Mouse (Mus musculus): ENCODE measurements around the gene Ifi203. TPM values are rescaled to one million over a fixed set of nuclear protein-coding genes. Genes with fewer than 3 reads are reported as not detected.
"Not testable (repeated sequence)": the region's sequence is repeated elsewhere in the genome, so short reads cannot be mapped to it uniquely, and the experiment has no call there.

Ifi203 gene
- polyA plus RNA-seq, 1 experiment from 2014 or later = 0.66 TPM

- ATAC-seq (ENCODE audit: low FRiP score, low read depth); H3K27me3 ChIP-seq (replicated peaks); H3K4me1 ChIP-seq; H3K9me3 ChIP-seq; H3K4me3 ChIP-seq; H3K4me2 ChIP-seq (replicated peaks); H3K36me3 ChIP-seq; H3K27ac ChIP-seq; H3K9ac ChIP-seq: not testable (repeated sequence)
- WGBS = 91% methylated on average over 2 of the region's 2 CpGs
Measured at GRCm38 (mm10) chr1:173941522-173941921, 950 bp downstream of the Ifi203 start.

DNA sequence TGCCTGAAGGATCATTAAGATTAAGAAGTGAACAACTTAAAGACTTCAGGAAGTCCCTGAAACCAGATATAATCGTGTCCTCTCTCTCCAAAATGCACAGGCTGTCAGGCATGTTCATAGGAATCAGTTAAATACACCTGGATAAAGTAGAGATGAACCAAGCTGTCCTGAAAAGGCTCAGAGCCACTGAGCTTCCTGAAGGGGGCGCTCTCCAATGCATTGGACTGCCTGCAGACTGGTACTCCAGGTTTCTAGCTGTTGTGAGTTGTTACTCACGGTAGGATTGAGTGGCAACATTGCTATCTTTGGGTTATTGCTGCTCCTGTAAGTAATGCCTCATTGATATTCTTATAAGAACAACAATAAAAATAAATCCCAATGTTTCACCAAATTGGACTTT is 23.2 kb downstream of the Ifi203 start:
- H3K9me3 ChIP-seq; H3K27ac ChIP-seq; H3K36me3 ChIP-seq; H3K27me3 ChIP-seq (replicated peaks); H3K4me2 ChIP-seq (replicated peaks); H3K9ac ChIP-seq; ATAC-seq (ENCODE audit: low FRiP score, low read depth); H3K4me1 ChIP-seq; H3K4me3 ChIP-seq: not testable (repeated sequence)
- WGBS = 55% methylated on average over 3 of the region's 3 CpGs

DNA sequence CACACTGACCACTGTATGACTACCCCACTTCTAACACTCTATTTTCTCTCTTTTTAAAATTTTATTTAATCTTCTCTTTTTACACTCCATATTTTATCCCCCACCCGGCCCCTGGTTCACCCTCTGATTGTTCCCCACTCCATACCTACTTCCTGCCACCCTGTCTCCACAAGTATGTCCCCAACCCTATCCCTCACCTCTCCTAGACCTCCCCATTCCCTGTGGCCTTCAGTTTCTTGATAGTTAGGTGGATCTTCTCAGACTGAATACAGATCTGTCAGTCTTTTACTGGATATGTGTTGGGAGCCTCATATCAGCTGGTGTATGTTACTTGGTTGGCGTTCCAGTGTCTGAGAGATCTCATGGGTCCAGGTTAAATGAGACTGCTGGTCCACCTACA is 27.9 kb downstream of the Ifi203 start:
- H3K27ac ChIP-seq = no peak overlapping the region
- no peaks in the 10 kb centered on the region for H3K36me3 ChIP-seq
- no peak overlapping the region for H3K4me2 ChIP-seq (replicated peaks)
- no peaks in the 10 kb centered on the region for H3K4me1 ChIP-seq
- no peaks in the 10 kb centered on the region for H3K9me3 ChIP-seq
- ATAC-seq (ENCODE audit: low FRiP score, low read depth) = no peak
- H3K27me3 ChIP-seq (replicated peaks) = no peaks in the 10 kb centered on the region
- WGBS = 83% methylated on average over 2 of the region's 2 CpGs
- H3K9ac ChIP-seq = no peak overlapping the region
- H3K4me3 ChIP-seq = no peak overlapping the region

DNA sequence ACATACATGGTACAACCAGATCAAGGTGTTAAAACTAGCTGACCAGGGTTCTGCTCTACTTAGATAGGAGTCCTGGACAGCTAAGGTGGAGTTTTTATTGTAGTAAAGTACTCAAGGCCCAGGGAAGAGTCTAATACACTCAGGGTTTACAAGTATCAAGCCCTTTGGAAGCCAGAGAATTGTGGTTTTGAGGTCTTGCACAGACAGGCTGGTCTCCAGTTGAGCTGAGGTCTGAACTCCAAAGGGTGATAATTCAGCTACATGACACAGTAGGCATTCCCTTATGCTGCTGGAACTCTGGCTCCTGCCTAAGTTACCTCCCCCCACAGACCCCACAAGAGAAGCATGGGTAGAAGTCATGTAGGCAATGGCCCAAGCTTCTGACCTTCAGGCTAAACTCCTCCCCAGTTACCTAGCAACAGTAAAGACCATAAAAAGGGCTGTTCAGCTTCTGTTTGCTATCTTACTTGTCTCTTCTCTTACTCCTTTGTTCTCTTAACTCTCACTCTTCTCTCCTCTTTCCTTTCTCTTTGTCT is 29.1 kb downstream of the Ifi203 start:
- not testable (repeated sequence) for H3K9me3 ChIP-seq; H3K9ac ChIP-seq; H3K4me3 ChIP-seq; H3K27ac ChIP-seq; ATAC-seq (ENCODE audit: low FRiP score, low read depth); H3K27me3 ChIP-seq (replicated peaks); H3K4me1 ChIP-seq; H3K36me3 ChIP-seq; H3K4me2 ChIP-seq (replicated peaks)

DNA sequence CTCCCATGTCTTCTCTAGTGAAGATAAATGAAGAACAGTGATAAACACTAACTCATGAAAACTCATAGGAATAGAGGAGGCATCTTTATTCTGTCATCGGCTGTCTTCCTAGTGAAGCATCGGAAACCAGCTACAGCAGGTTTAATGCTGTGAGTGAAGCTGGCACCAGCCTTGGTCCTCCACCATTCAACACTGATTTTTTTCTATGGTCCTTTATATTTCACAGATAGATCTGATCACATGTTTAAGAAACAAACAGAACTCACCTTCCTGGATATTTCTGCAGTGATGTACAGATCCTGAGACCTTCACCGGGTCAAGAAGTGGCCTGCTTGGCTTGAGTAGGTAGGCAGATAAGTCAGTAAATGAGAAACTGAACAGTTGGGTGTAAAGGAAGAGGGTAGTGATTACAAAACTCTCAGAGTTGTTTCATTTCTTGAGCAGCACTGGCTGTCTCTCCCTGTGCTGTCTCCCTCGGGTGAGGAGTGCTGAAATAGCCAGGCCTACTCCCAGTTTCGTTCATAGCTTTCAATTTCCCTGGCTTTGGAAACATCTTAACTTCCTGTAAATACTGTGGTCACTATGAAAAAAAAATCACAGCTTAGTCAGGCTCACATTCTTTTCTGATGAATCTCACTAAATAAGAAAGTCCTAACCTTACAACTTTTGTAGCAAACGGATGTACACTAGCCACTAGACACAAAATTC is 29.8 kb downstream of the Ifi203 start, which contains the start of gene Ifi211:
Ifi211 (minus strand) TSS at position 499 of the 708 bp plus-strand sequence.
- not testable (repeated sequence) for H3K4me1 ChIP-seq; H3K9me3 ChIP-seq; H3K4me2 ChIP-seq (replicated peaks); H3K4me3 ChIP-seq; H3K27me3 ChIP-seq (replicated peaks); H3K9ac ChIP-seq; H3K27ac ChIP-seq; H3K36me3 ChIP-seq; ATAC-seq (ENCODE audit: low FRiP score, low read depth)
- WGBS = 85% methylated on average over 6 of the region's 6 CpGs

GRCm38 (mm10) chr1:173911808-173912464 is 30.5 kb downstream of the Ifi203 start:
- Histone ChIP-seq H3K9ac (no peak overlapping the region), H3K27me3 (replicated peaks) (no peaks in the 10 kb centered on the region), H3K4me2 (replicated peaks) (no peak overlapping the region), H3K27ac (no peak overlapping the region), H3K4me1 (no peaks in the 10 kb centered on the region), H3K36me3 (no peaks in the 10 kb centered on the region), H3K9me3 (no peaks in the 10 kb centered on the region), H3K4me3 (no peak overlapping the region)
- WGBS = 95% methylated on average over 2 of the region's 2 CpGs
- ATAC-seq (ENCODE audit: low FRiP score, low read depth) = no peak

GRCm38 (mm10) chr1:173908390-173908789 is 34.1 kb downstream of the Ifi203 start:
- not testable (repeated sequence) for H3K9me3 ChIP-seq

GRCm38 (mm10) chr1:173905885-173906284 is 36.6 kb downstream of the Ifi203 start:
- ATAC-seq (ENCODE audit: low FRiP score, low read depth); H3K4me2 ChIP-seq (replicated peaks); H3K27me3 ChIP-seq (replicated peaks); H3K9ac ChIP-seq; H3K27ac ChIP-seq; H3K4me3 ChIP-seq; H3K36me3 ChIP-seq; H3K9me3 ChIP-seq; H3K4me1 ChIP-seq: not testable (repeated sequence)
- WGBS = 87% methylated on average over 4 of the region's 4 CpGs

More at GRCm38 (mm10) chr1:173908390-173908789, 34.1 kb downstream of the Ifi203 start:
- H3K27ac ChIP-seq; H3K4me2 ChIP-seq (replicated peaks); H3K9ac ChIP-seq; ATAC-seq (ENCODE audit: low FRiP score, low read depth); H3K4me1 ChIP-seq; H3K4me3 ChIP-seq; H3K27me3 ChIP-seq (replicated peaks); H3K36me3 ChIP-seq: not testable (repeated sequence)

DNA sequence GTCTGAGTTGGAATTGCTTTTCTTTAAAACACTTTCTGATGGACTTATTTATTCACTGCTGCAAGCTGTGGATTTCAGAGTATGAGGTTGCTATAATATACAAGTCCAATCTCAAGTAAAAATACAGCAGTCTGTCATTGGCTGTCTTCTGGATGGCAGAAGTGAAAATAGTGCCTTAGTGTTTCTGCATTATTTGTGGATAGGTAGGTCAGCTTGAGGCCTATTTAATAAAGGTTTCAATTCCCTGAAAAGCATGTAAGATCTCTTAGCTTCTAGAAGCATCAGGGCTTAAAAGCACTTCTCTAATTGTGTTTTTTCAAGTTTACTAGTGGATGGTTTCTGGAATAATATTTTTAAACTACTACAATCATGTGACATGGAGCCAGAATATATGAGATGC is 52.7 kb downstream of the Ifi203 start:
- H3K9ac ChIP-seq; ATAC-seq (ENCODE audit: low FRiP score, low read depth); H3K4me1 ChIP-seq; H3K9me3 ChIP-seq; H3K4me3 ChIP-seq; H3K27ac ChIP-seq; H3K27me3 ChIP-seq (replicated peaks); H3K36me3 ChIP-seq; H3K4me2 ChIP-seq (replicated peaks): not testable (repeated sequence)

- not testable (repeated sequence) for H3K27me3 ChIP-seq (replicated peaks); H3K4me1 ChIP-seq; H3K4me2 ChIP-seq (replicated peaks); H3K36me3 ChIP-seq; H3K27ac ChIP-seq; H3K9me3 ChIP-seq; H3K4me3 ChIP-seq; H3K9ac ChIP-seq; ATAC-seq (ENCODE audit: low FRiP score, low read depth)
- 91% methylated on average over 1 of the region's 2 CpGs for WGBS
Measured at GRCm38 (mm10) chr1:173887026-173887787, 55.3 kb downstream of the Ifi203 start.

GRCm38 (mm10) chr1:173880004-173880666 is 62.3 kb downstream of the Ifi203 start:
- not testable (repeated sequence) for ATAC-seq (ENCODE audit: low FRiP score, low read depth); H3K27me3 ChIP-seq (replicated peaks); H3K4me3 ChIP-seq; H3K4me2 ChIP-seq (replicated peaks); H3K4me1 ChIP-seq; H3K9me3 ChIP-seq; H3K9ac ChIP-seq; H3K27ac ChIP-seq; H3K36me3 ChIP-seq
- 79% methylated on average over 3 of the region's 3 CpGs for WGBS

Measured in neural tube, embryonic 12.5 days (tissue).